Mouse (Mus musculus) liver, embryonic 16.5 days (tissue): ENCODE data around the gene Rtn4rl1. TPM values are rescaled to one million over a fixed set of nuclear protein-coding genes. Genes with fewer than 3 reads are reported as not detected.

ENCODE experiments used
- ATAC-seq: fragments of 200-750 bp; cut with Nextera tagmentation; 2 replicates; pipeline ENCODE4 v1.8.0; 2017; ENCODE audit warnings: low read depth, mild to moderate bottlenecking, moderate number of reproducible peaks, moderate library complexity
- H3K27ac ChIP-seq: fragments of 300-500 bp; sonication (generic); 2 replicates; pipeline ENCODE4 v1.5.1; 2014; ENCODE audit warnings: mild to moderate bottlenecking, low read length
- H3K27me3 ChIP-seq: fragments of 300-500 bp; sonication (generic); 2 replicates; pipeline ENCODE4 v1.6.1; 2014; ENCODE audit warnings: low read depth, low read length, mixed read lengths; ENCODE audit not compliant: control insufficient read depth, insufficient read depth
- H3K36me3 ChIP-seq: fragments of 300-500 bp; sonication (generic); 2 replicates; pipeline ENCODE4 v1.6.1; 2014; ENCODE audit warnings: mild to moderate bottlenecking; ENCODE audit not compliant: control insufficient read depth, insufficient read depth
- H3K4me1 ChIP-seq: fragments of 300-500 bp; sonication (generic); 2 replicates; pipeline ENCODE4 v1.6.1; 2014; ENCODE audit warnings: low read depth, low read length, mixed read lengths; ENCODE audit not compliant: control insufficient read depth
- H3K4me2 ChIP-seq: fragments of 300-500 bp; sonication (generic); 2 replicates; pipeline ENCODE4 v1.6.1; 2014; ENCODE audit warnings: low read depth, low read length, mixed read lengths
- H3K4me3 ChIP-seq: fragments of 300-500 bp; sonication (generic); 2 replicates; pipeline ENCODE4 v1.5.1; 2014; ENCODE audit warnings: low read depth, mild to moderate bottlenecking, low read length
- H3K9ac ChIP-seq: fragments of 300-500 bp; sonication (generic); 2 replicates; pipeline ENCODE4 v1.6.1; 2014; ENCODE audit warnings: low read depth, low read length
- H3K9me3 ChIP-seq: fragments of 300-500 bp; sonication (generic); replicated peaks from 2 replicates; pipeline ENCODE4 v1.6.1; 2016; ENCODE audit warnings: low read length; ENCODE audit not compliant: control insufficient read depth
- WGBS: fragments of 180-500 bp; shearing (Covaris S2); extraction: QIAGEN DNeasy Blood & Tissue Kit; methylation state at CpG from one replicate; pipeline ENCODE4 v1.1.7; 2014; ENCODE audit not compliant: insufficient replicate concordance; 5-methylcytosine and 5-hydroxymethylcytosine counted together
- polyA plus RNA-seq: library from polyadenylated mRNA; unstranded; fragments of >200 nt; fragmentation: Nextera tagmentation; extraction: Ambion mirVana; gene quantifications from 2 replicates; pipeline ENCODE4 v1.2.1, GENCODE M21; 2015

Gene Rtn4rl1
- polyA plus RNA-seq, 1 experiment from 2014 or later = 0.44 TPM

DNA sequence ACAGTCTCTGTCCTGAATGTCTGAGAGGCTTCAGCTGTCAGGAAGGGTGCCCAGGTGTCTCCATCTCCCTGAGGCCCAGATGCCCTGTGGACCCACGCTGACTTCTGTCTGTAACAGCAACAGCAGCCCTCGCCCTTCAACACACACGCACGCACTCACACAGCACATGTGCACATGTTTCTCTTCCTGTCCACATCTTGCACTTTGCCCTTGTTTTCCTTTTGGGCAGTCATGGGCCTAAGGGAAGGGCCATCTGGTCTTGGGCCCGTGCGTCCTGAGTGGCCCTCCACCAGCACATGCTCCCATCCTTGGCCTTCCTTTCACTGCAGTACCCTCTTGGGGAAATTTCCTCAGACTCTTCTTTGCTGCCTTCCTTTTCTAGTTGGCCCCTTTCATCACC lies 30.2 kb upstream of the Rtn4rl1 start:
- Histone ChIP-seq H3K4me1 (peaks cover 23% of the 10 kb centered on the region), H3K27me3 (peaks cover 41% of the 10 kb centered on the region)
- WGBS = 73% methylated on average over 6 of the region's 6 CpGs

DNA sequence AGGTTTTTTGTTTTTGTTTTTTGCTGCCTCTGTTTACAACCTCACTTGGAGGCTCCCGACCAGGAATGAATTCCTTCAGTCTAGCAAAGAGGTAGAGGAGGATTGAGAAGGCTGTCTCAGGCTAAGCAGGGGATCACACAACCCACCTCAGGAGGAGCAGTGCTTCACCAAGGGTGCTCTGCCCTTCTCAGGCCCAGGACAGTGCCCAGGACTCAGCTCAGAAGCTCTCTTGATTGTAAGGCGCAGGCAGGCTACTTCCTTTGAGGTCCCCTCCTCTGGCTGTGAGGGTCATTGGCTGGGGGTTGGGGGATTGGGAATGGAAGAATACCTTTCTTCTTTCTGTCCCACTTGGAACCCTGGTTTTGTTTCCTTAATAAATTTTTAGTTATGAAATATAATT lies 29.5 kb upstream of the Rtn4rl1 start:
- Histone ChIP-seq H3K9me3 (no peaks in the 10 kb centered on the region), H3K27ac (no peak overlapping the region), H3K4me3 (no peak overlapping the region), H3K36me3 (no peaks in the 10 kb centered on the region), H3K4me1 (peaks cover 30% of the 10 kb centered on the region), H3K9ac (no peak overlapping the region), H3K4me2 (no peak overlapping the region), H3K27me3 (peaks cover 48% of the 10 kb centered on the region)
- no peak for ATAC-seq
- 71% methylated on average over 2 of the region's 2 CpGs for WGBS

More for the DNA sequence above, 30.2 kb upstream of the Rtn4rl1 start:
- Histone ChIP-seq H3K27ac (no peak overlapping the region), H3K4me3 (no peak overlapping the region), H3K9ac (no peak overlapping the region), H3K9me3 (no peaks in the 10 kb centered on the region), H3K36me3 (no peaks in the 10 kb centered on the region), H3K4me2 (no peak overlapping the region)
- ATAC-seq = no peak

DNA sequence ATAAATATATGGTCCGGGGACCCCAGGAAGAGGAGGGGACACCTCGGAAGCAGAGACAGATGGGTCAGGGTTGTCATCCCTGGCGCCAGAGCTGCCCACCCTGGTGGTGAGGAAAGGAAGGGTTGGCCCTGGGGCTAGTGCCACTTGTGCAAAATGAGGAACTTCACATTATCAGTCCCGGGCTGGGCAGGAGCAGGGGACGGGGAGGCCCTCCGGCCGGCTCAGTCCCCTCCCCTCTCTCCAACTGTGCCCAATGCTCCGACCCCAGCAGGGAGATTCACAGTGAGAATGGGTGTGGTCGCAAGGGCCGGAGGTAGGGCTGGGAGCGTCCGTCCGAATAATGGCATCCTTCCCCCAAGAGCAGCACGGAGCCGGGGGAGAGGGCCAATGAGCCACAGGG lies 28.8 kb upstream of the Rtn4rl1 start:
- WGBS = 14% methylated on average over 15 of the region's 15 CpGs
- H3K4me1 ChIP-seq = peaks cover 37% of the 10 kb centered on the region
- H3K9ac ChIP-seq = no peak overlapping the region
- no peak overlapping the region for H3K27ac ChIP-seq
- H3K4me3 ChIP-seq = peak overlapping the region; percentile 60
- no peak for ATAC-seq
- H3K36me3 ChIP-seq = no peaks in the 10 kb centered on the region
- H3K9me3 ChIP-seq = no peaks in the 10 kb centered on the region
- peak overlapping the region; percentile 49 for H3K4me2 ChIP-seq
- peaks cover 55% of the 10 kb centered on the region for H3K27me3 ChIP-seq

DNA sequence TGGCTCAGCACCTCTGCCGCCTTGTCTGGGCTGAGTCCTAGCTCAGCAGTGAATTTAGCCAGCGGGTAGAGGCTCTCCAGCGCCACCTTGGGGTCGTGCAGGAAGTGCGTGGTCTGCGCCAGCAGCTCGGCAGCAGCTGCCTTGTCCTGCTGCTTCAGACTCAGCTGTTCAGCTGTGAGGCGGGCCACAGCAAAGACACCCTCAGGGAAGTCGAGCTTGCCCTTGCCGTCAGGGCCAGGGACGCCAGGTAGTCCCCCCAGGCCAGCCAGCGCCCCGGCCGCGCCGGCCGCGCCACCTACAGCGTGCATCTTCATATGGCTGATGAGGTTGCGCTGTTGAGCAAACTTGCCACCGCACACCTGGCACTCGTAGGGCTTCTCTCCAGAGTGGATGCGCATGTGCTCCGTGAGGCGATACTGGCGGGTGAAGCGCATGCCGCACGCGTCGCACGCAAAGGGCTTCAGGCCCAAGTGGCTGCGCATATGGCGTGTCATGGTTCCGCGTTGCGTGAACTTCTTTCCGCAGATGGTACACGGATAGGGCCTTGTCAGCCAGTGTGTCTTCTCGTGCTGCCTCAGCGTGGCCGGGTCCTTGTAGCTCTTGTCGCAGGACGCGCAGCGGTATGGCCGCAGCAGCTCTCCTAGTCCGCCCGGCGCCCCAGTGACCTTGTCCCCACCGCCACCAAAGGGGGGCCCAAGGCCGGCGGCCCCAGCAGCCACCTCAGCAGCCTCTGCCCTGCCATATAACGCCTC lies 28.0 kb upstream of the Rtn4rl1 start:
- Histone ChIP-seq H3K4me1 (peaks cover 43% of the 10 kb centered on the region), H3K4me2 (peak overlapping the region; percentile 49), H3K27me3 (peaks cover 64% of the 10 kb centered on the region), H3K36me3 (no peaks in the 10 kb centered on the region), H3K4me3 (peak overlapping the region; percentile 60), H3K9ac (no peak overlapping the region; the same call in 1 of the 2 replicates), H3K27ac (no peak overlapping the region), H3K9me3 (no peaks in the 10 kb centered on the region)
- peak; percentile 24; the same call in 1 of the 2 replicates for ATAC-seq
- WGBS = 6% methylated on average over 54 of the region's 54 CpGs

DNA sequence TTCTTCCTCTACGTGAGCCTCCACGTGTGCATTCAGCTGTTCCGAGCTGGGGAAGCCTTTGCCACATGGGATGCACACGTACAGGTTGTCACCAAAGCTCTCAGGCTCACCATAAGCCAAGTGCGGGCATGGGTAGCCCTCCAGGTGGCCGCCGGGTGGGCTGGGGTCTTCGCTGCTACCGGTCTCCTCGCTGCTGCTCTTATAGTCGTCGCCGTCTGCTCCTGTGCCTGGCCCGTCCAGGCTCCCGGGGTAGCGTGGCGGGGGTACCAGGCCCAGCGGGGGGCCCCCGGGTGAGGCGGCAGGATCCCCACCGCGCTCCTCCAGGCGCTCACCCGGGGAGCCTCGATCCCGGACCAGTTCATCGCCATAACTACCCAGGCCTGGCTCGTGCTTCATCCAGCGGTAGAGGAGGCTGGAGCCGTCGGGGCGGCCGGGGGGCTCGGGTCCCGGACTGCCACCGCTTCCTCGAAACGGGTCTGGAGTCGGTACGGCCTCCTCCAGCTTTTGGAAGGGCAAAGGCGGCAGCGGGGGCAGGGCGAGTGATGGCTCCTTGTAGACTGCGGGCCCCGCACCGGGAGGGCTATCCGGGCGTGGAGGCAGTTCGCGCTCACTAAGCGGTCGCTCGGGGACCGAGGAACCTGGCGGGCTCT lies 27.3 kb upstream of the Rtn4rl1 start:
- 10% methylated on average over 55 of the region's 55 CpGs for WGBS
- Histone ChIP-seq H3K4me1 (peaks cover 43% of the 10 kb centered on the region), H3K9ac (no peak overlapping the region), H3K9me3 (no peaks in the 10 kb centered on the region), H3K4me2 (peak overlapping the region; percentile 49), H3K27me3 (peaks cover 71% of the 10 kb centered on the region), H3K27ac (no peak overlapping the region), H3K4me3 (peak overlapping the region; percentile 60), H3K36me3 (no peaks in the 10 kb centered on the region)
- no peak for ATAC-seq

DNA sequence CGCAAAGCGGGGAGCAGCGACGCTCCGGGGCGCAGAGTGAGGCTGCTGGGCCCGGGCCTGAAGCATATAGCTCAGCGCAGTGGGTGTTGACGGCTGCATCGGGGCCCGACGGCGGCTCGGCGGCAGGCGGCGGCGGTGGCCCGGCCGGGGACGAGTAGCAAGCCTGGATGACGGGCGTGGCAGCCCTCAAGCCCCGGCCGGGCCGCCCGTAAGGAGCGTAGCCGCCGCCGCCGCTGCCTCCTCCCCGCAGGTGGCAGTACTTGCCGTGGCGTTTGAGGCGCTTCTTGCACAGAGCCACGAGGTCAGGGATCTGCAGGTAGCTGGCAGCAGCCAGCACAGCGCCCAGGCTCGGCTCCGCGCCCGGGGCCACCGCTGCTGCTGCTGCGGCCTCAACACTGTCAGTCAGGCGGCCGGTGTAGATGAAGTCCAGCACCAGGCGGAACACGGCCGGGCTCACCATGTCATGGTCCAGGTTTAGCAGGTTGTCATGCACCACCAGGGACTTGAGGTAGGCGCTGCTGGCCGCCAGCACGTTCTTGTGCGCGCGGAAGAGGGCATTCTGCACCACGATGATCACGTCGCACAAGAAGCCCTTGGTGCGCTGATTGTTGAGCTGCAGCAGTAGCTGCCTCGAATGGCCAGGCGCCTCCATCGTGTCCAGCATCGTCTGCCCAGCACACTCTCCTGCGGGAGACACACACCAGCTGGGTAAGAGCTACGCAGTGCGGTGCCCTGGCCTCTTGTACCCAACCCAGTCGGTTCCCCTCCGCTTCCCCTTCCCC lies 26.5 kb upstream of the Rtn4rl1 start:
- Histone ChIP-seq H3K4me3 (peak overlapping the region; percentile 60), H3K27ac (no peak overlapping the region), H3K9ac (0 out of 2 replicates have a peak overlapping the region, but pooled peaks have one; percentile 12), H3K4me1 (peaks cover 43% of the 10 kb centered on the region), H3K4me2 (peak overlapping the region; percentile 49), H3K9me3 (no peaks in the 10 kb centered on the region), H3K36me3 (no peaks in the 10 kb centered on the region), H3K27me3 (peaks cover 78% of the 10 kb centered on the region)
- no peak for ATAC-seq
- WGBS = 3% methylated on average over 63 of the region's 68 CpGs

DNA sequence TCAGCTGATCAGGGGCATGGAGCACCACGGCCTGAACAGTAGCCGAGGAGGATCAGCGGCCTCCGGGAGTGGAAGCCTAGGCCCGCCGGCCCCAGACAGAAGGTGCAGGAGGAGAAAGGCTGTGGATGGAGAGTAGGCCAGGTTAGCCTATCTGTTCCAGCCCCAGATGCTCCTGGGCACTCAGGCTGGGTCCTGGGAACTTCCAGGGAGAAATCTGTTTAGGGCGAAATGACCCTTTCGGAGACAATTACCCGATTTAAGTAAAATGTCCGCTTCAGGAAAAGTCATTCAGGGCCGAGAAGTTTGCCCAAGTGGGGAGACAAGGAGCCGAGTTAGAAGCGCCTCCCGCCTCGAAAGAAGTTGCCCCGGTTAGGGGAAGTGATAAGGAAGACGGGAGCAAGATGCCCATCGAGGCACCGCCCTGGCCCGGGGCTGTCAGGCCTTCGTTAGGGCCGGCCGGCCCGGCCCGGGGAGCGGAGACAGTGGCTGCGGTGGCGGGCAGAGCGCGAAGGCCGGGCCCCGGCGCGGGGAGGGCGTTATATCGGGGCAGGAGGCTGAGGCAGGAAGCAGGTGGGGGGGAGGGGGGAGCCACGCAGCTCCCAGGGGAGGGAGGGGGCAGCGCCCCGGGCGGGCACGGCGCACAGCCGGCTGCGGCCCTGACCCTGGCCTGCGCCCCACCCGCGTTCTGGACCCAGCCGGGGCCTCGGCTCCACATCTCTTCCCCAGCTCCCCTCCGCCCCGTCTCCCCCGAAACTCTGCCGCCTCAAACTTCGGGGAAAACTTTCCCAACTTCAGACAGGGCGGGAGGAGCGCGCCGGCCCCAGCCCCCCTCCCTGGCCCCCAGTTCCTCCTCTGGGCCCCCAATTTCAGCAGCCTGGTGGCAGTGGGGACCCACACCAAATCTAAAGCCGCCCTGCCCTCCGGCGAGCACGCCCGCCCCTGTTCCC lies 25.7 kb upstream of the Rtn4rl1 start:
- H3K9ac ChIP-seq = peak overlapping the region; percentile 43; the same call in 1 of the 2 replicates
- peak overlapping the region; percentile 77 for H3K4me2 ChIP-seq
- H3K36me3 ChIP-seq = no peaks in the 10 kb centered on the region
- no peaks in the 10 kb centered on the region for H3K9me3 ChIP-seq
- H3K27ac ChIP-seq = peak overlapping the region; percentile 19; the same call in 1 of the 2 replicates
- peaks cover 52% of the 10 kb centered on the region for H3K4me1 ChIP-seq
- 4% methylated on average over 54 of the region's 63 CpGs for WGBS
- no peak for ATAC-seq
- H3K27me3 ChIP-seq = peaks cover 87% of the 10 kb centered on the region
- peak overlapping the region; percentile 60 for H3K4me3 ChIP-seq
